Mouse (Mus musculus) stomach, postnatal 0 days (tissue): Measurements from ENCODE around the gene Cfl1. TPM values are rescaled to one million over a fixed set of nuclear protein-coding genes. Genes with fewer than 3 reads are reported as not detected.

Experiments
- ATAC-seq: fragments of 200-750 bp; cut with Nextera tagmentation; 2 replicates; pipeline ENCODE4 v1.8.0; 2017; ENCODE audit not compliant: low FRiP score, low TSS enrichment
- DNase-seq: peaks from one replicate; pipeline ENCODE4 v3.0.0-alpha.2; 2016; ENCODE audit warnings: low spot score
- H3K27ac ChIP-seq: fragments of 300-500 bp; sonication (generic); replicated peaks from 2 replicates; pipeline ENCODE4 v1.5.1; 2014; ENCODE audit warnings: mild to moderate bottlenecking, control low read depth
- H3K27me3 ChIP-seq: fragments of 300-500 bp; sonication (generic); 2 replicates; pipeline ENCODE4 v1.6.1; 2014; ENCODE audit warnings: low read length; ENCODE audit not compliant: control insufficient read depth, insufficient read depth
- H3K36me3 ChIP-seq: fragments of 300-500 bp; sonication (generic); 2 replicates; pipeline ENCODE4 v1.6.1; 2014; ENCODE audit warnings: low read length, mixed read lengths; ENCODE audit not compliant: control insufficient read depth, insufficient read depth
- H3K4me1 ChIP-seq: fragments of 300-500 bp; sonication (generic); replicated peaks from 2 replicates; pipeline ENCODE4 v1.6.1; 2014; ENCODE audit warnings: antibody characterized with exemption; ENCODE audit not compliant: control insufficient read depth, insufficient read depth
- H3K4me2 ChIP-seq: fragments of 300-500 bp; sonication (generic); replicated peaks from 2 replicates; pipeline ENCODE4 v1.6.1; 2014; ENCODE audit warnings: low read depth, mild to moderate bottlenecking, control low read depth, moderate library complexity
- H3K4me3 ChIP-seq: fragments of 300-500 bp; sonication (generic); 2 replicates; pipeline ENCODE4 v1.5.1; 2014; ENCODE audit warnings: low read depth, low read length, control low read depth
- H3K9ac ChIP-seq: fragments of 300-500 bp; sonication (generic); 2 replicates; pipeline ENCODE4 v1.6.1; 2014; ENCODE audit warnings: mild to moderate bottlenecking, low read length, control low read depth, mixed read lengths
- H3K9me3 ChIP-seq: fragments of 300-500 bp; sonication (generic); 2 replicates; pipeline ENCODE4 v1.6.1; 2016; ENCODE audit warnings: low read length; ENCODE audit not compliant: control insufficient read depth
- CTCF ChIP-seq: IDR thresholded peaks from 2 replicates; pipeline ENCODE4 v1.5.1; 2016; ENCODE audit warnings: antibody characterized with exemption, low read depth, mild to moderate bottlenecking, moderate library complexity
- EP300 ChIP-seq: optimal IDR thresholded peaks from 2 replicates; pipeline ENCODE3; 2016; ENCODE audit warnings: antibody characterized with exemption
- WGBS: fragments of 180-500 bp; shearing (Covaris S2); extraction: QIAGEN DNeasy Blood & Tissue Kit; methylation state at CpG from one replicate; pipeline ENCODE4 v1.1.7; 2014; 5-methylcytosine and 5-hydroxymethylcytosine counted together
- polyA plus RNA-seq: library from polyadenylated mRNA; unstranded; fragments of >200 nt; fragmentation: Nextera tagmentation; extraction: Ambion mirVana; gene quantifications from 2 replicates; pipeline ENCODE4 v1.2.1, GENCODE M21; 2015

The Cfl1 gene
- polyA plus RNA-seq, 1 experiment from 2014 or later, result 1,389 TPM

- no peaks in the 10 kb centered on the region for H3K9me3 ChIP-seq
- no peaks in the 10 kb centered on the region for H3K36me3 ChIP-seq
- H3K4me3 ChIP-seq, result no peak overlapping the region
- no peak for ATAC-seq
- H3K27ac ChIP-seq, result peak overlapping the region; percentile 8; the same call in 1 of the 2 replicates
- no peak overlapping the region for H3K4me2 ChIP-seq
- no peaks in the 10 kb centered on the region for H3K27me3 ChIP-seq
- WGBS, result 71% methylated on average over 8 of the region's 8 CpGs
- no peaks in the 10 kb centered on the region for H3K4me1 ChIP-seq
- no peak overlapping the region for H3K9ac ChIP-seq
- no peak for DNase-seq
- TF ChIP-seq CTCF (no peak), EP300 (no peak)
Observed at GRCm38 (mm10) chr19:5538786-5539185, 48.5 kb downstream of the Cfl1 start.

- WGBS, result 77% methylated on average over 9 of the region's 9 CpGs
- H3K9me3 ChIP-seq, result no peaks in the 10 kb centered on the region
- no peaks in the 10 kb centered on the region for H3K27me3 ChIP-seq
- H3K4me1 ChIP-seq, result no peaks in the 10 kb centered on the region
- TF ChIP-seq EP300, result no peak
- TF ChIP-seq CTCF, result no peak
- no peak overlapping the region for H3K27ac ChIP-seq
- no peak overlapping the region for H3K4me2 ChIP-seq
- H3K36me3 ChIP-seq, result no peaks in the 10 kb centered on the region
- DNase-seq, result no peak
- ATAC-seq, result no peak
- no peak overlapping the region for H3K9ac ChIP-seq
- H3K4me3 ChIP-seq, result no peak overlapping the region
Observed at GRCm38 (mm10) chr19:5543362-5543761, 53.1 kb downstream of the Cfl1 start.

GRCm38 (mm10) chr19:5544031-5544430 is 53.8 kb downstream of the Cfl1 start:
- no peaks in the 10 kb centered on the region for H3K4me1 ChIP-seq
- 43% methylated on average over 11 of the region's 11 CpGs for WGBS
- no peak for DNase-seq
- H3K4me2 ChIP-seq, result no peak overlapping the region
- ATAC-seq, result 0 out of 2 replicates have a peak, but pooled peaks have one; percentile 24
- H3K9me3 ChIP-seq, result no peaks in the 10 kb centered on the region
- no peaks in the 10 kb centered on the region for H3K36me3 ChIP-seq
- 0 out of 2 replicates have a peak overlapping the region, but pooled peaks have one; percentile 8 for H3K27ac ChIP-seq
- H3K27me3 ChIP-seq, result no peaks in the 10 kb centered on the region
- H3K4me3 ChIP-seq, result no peak overlapping the region
- no peak for TF ChIP-seq EP300
- no peak for TF ChIP-seq CTCF
- no peak overlapping the region; the same call in 1 of the 2 replicates for H3K9ac ChIP-seq

Other genes starting within 250 kb of the Cfl1 start
- 4.6 and 6.7 TPM in 2 replicates for gene Pacs1, start 217.3 kb upstream of the Cfl1 start, polyA plus RNA-seq
- gene Sf3b2, start 195.0 kb upstream of the Cfl1 start, polyA plus RNA-seq, result 134 and 148 TPM in 2 replicates
- 0.51 and 0.53 TPM in 2 replicates for gene Gal3st3, start 192.1 kb upstream of the Cfl1 start, polyA plus RNA-seq
- gene Catsper1, start 154.7 kb upstream of the Cfl1 start, polyA plus RNA-seq, result not detected in 2 replicates
- 281 and 316 TPM in 2 replicates for gene Cst6, start 140.9 kb upstream of the Cfl1 start, polyA plus RNA-seq
- gene Eif1ad, start 123.7 kb upstream of the Cfl1 start, polyA plus RNA-seq, result 47.5 and 49.1 TPM in 2 replicates
- gene Banf1, start 123.3 kb upstream of the Cfl1 start, polyA plus RNA-seq, result 279 and 293 TPM in 2 replicates
- 30.9 and 34.1 TPM in 2 replicates for gene Sart1, start 101.8 kb upstream of the Cfl1 start, polyA plus RNA-seq
- gene Tsga10ip, start 87.9 kb upstream of the Cfl1 start, polyA plus RNA-seq, result 0.44 TPM in 1 of 2 replicates, not detected in the other
- 196 and 203 TPM in 2 replicates for gene Drap1, start 65.5 kb upstream of the Cfl1 start, polyA plus RNA-seq
- 36.5 and 38.6 TPM in 2 replicates for gene AI837181, start 65.3 kb upstream of the Cfl1 start, polyA plus RNA-seq
- 0.16 and 0.33 TPM in 2 replicates for gene Fosl1, start 42.9 kb upstream of the Cfl1 start, polyA plus RNA-seq
- 11.6 and 12.5 TPM in 2 replicates for gene Ccdc85b, start 32.6 kb upstream of the Cfl1 start, polyA plus RNA-seq
- 103 and 111 TPM in 2 replicates for gene Fibp, start 29.8 kb upstream of the Cfl1 start, polyA plus RNA-seq
- 0.29 and 0.50 TPM in 2 replicates for gene Ctsw, start 21.9 kb upstream of the Cfl1 start, polyA plus RNA-seq
- 59.7 and 67.0 TPM in 2 replicates for gene Efemp2, start 16.5 kb upstream of the Cfl1 start, polyA plus RNA-seq
- 18.4 and 18.5 TPM in 2 replicates for gene Mus81, start 2.1 kb upstream of the Cfl1 start, polyA plus RNA-seq
- not detected in 2 replicates for gene 1700020D05Rik, start 13.3 kb downstream of the Cfl1 start, polyA plus RNA-seq
- gene Snx32, start 20.1 kb downstream of the Cfl1 start, polyA plus RNA-seq, result 2.8 and 3.8 TPM in 2 replicates
- 26.6 and 28.2 TPM in 2 replicates for gene Ovol1, start 70.2 kb downstream of the Cfl1 start, polyA plus RNA-seq
- gene Ap5b1, start 77.6 kb downstream of the Cfl1 start, polyA plus RNA-seq, result 4.7 and 5.7 TPM in 2 replicates
- gene Rnaseh2c, start 111.4 kb downstream of the Cfl1 start, polyA plus RNA-seq, result 57.3 and 64.7 TPM in 2 replicates
- gene Kat5, start 119.8 kb downstream of the Cfl1 start, polyA plus RNA-seq, result 31.8 and 37.9 TPM in 2 replicates
- 28.7 and 35.2 TPM in 2 replicates for gene Rela, start 147.0 kb downstream of the Cfl1 start, polyA plus RNA-seq
- 8.0 and 11.5 TPM in 2 replicates for gene Sipa1, start 173.3 kb downstream of the Cfl1 start, polyA plus RNA-seq
- 14.0 and 16.5 TPM in 2 replicates for gene Map3k11, start 198.3 kb downstream of the Cfl1 start, polyA plus RNA-seq
- gene Pcnx3, start 198.5 kb downstream of the Cfl1 start, polyA plus RNA-seq, result 6.5 and 7.9 TPM in 2 replicates
- 8.4 and 9.5 TPM in 2 replicates for gene Kcnk7, start 213.9 kb downstream of the Cfl1 start, polyA plus RNA-seq
- gene Ehbp1l1, start 235.9 kb downstream of the Cfl1 start, polyA plus RNA-seq, result 28.0 and 29.5 TPM in 2 replicates
- 51.9 and 52.1 TPM in 2 replicates for gene Fam89b, start 239.2 kb downstream of the Cfl1 start, polyA plus RNA-seq